Mouse (Mus musculus): ENCODE measurements around the gene Uso1.

Gene Uso1

GRCm38 (mm10) chr5:92239333-92240232 is 101.8 kb downstream of the Uso1 start:
- DNase-seq (ENCODE audit: low spot score in 2 of 2) = peak in 1 of 2 experiments; percentile 67

- DNase-seq (ENCODE audit: low spot score in 2 of 2) = no peak
Measured at GRCm38 (mm10) chr5:92240769-92241168, 103.0 kb downstream of the Uso1 start.

GRCm38 (mm10) chr5:92244900-92245299 is 107.2 kb downstream of the Uso1 start:
- no peak for DNase-seq (ENCODE audit: low spot score in 2 of 2)

- DNase-seq (ENCODE audit: low spot score in 2 of 2) = no peak
Measured at GRCm38 (mm10) chr5:92245483-92245882, 107.7 kb downstream of the Uso1 start.

GRCm38 (mm10) chr5:92248614-92249013 is 110.9 kb downstream of the Uso1 start:
- DNase-seq (ENCODE audit: low spot score in 2 of 2) = no peak

- DNase-seq (ENCODE audit: low spot score in 2 of 2) = no peak
Measured at GRCm38 (mm10) chr5:92252031-92252430, 114.3 kb downstream of the Uso1 start.
